Mouse (Mus musculus): ENCODE results near the gene Smyd1.
"Not testable (repeated sequence)": the region's sequence is repeated elsewhere in the genome, so short reads cannot be mapped to it uniquely, and the experiment has no call there.

Gene Smyd1

GRCm38 (mm10) chr6:71321826-71322283 is at the start of gene Smyd1:
Gene Smyd1 (minus strand): TSS chr6:71322233.
- no peak for DNase-seq (ENCODE audit: low spot score in 2 of 2)

- no peak for DNase-seq (ENCODE audit: low spot score in 2 of 2)
Observed at GRCm38 (mm10) chr6:71371085-71371605, 49.1 kb upstream of the Smyd1 start.

- peak in 1 of 2 experiments; percentile 8 for DNase-seq (ENCODE audit: low spot score in 2 of 2)
Observed at GRCm38 (mm10) chr6:71369416-71369815, 47.4 kb upstream of the Smyd1 start.

- DNase-seq (ENCODE audit: low spot score in 2 of 2), result no peak
Observed at GRCm38 (mm10) chr6:71363995-71364394, 42.0 kb upstream of the Smyd1 start.

- DNase-seq (ENCODE audit: low spot score in 2 of 2), result no peak
Observed at GRCm38 (mm10) chr6:71361156-71361670, 39.2 kb upstream of the Smyd1 start.

- DNase-seq (ENCODE audit: low spot score in 2 of 2), result no peak
Observed at GRCm38 (mm10) chr6:71360751-71361150, 38.7 kb upstream of the Smyd1 start.

GRCm38 (mm10) chr6:71360221-71360620 is 38.2 kb upstream of the Smyd1 start:
- DNase-seq (ENCODE audit: low spot score in 2 of 2), result no peak

GRCm38 (mm10) chr6:71357493-71357892 is 35.5 kb upstream of the Smyd1 start:
- DNase-seq (ENCODE audit: low spot score in 2 of 2), result peak in 1 of 2 experiments; percentile 10

- DNase-seq (ENCODE audit: low spot score in 2 of 2), result no peak
Observed at GRCm38 (mm10) chr6:71353722-71354121, 31.7 kb upstream of the Smyd1 start.

GRCm38 (mm10) chr6:71352866-71353427 is 30.9 kb upstream of the Smyd1 start:
- no peak for DNase-seq (ENCODE audit: low spot score in 2 of 2)

GRCm38 (mm10) chr6:71352201-71352600 is 30.2 kb upstream of the Smyd1 start:
- DNase-seq (ENCODE audit: low spot score in 2 of 2), result no peak

GRCm38 (mm10) chr6:71351201-71351600 is 29.2 kb upstream of the Smyd1 start:
- no peak for DNase-seq (ENCODE audit: low spot score in 2 of 2)

- no peak for DNase-seq (ENCODE audit: low spot score in 2 of 2)
Observed at GRCm38 (mm10) chr6:71348006-71348405, 26.0 kb upstream of the Smyd1 start.

GRCm38 (mm10) chr6:71341179-71341578 is 19.1 kb upstream of the Smyd1 start:
- DNase-seq (ENCODE audit: low spot score in 2 of 2), result peak in 1 of 2 experiments; percentile 30

- no peak for DNase-seq (ENCODE audit: low spot score in 2 of 2)
Observed at GRCm38 (mm10) chr6:71339351-71339750, 17.3 kb upstream of the Smyd1 start.

- DNase-seq (ENCODE audit: low spot score in 2 of 2), result no peak
Observed at GRCm38 (mm10) chr6:71338941-71339340, 16.9 kb upstream of the Smyd1 start.

GRCm38 (mm10) chr6:71337666-71338065 is 15.6 kb upstream of the Smyd1 start:
- no peak for DNase-seq (ENCODE audit: low spot score in 2 of 2)

- DNase-seq (ENCODE audit: low spot score in 2 of 2), result no peak
Observed at GRCm38 (mm10) chr6:71333578-71334273, 11.7 kb upstream of the Smyd1 start.

GRCm38 (mm10) chr6:71333031-71333430 is 11.0 kb upstream of the Smyd1 start:
- DNase-seq (ENCODE audit: low spot score in 2 of 2), result no peak

- no peak for DNase-seq (ENCODE audit: low spot score in 2 of 2)
Observed at GRCm38 (mm10) chr6:71332236-71332965, 10.4 kb upstream of the Smyd1 start.

GRCm38 (mm10) chr6:71331491-71331890 is 9.5 kb upstream of the Smyd1 start:
- not testable (repeated sequence) for DNase-seq (ENCODE audit: low spot score in 2 of 2)

GRCm38 (mm10) chr6:71330486-71330885 is 8.5 kb upstream of the Smyd1 start:
- DNase-seq (ENCODE audit: low spot score in 2 of 2), result no peak

All from spleen, postnatal 36 days (tissue).